Mouse (Mus musculus) hindbrain, postnatal 0 days (tissue): ENCODE results near the gene Rabep1. TPM values are rescaled to one million over a fixed set of nuclear protein-coding genes. Genes with fewer than 3 reads are reported as not detected.
"Not testable (repeated sequence)": the region's sequence is repeated elsewhere in the genome, so short reads cannot be mapped to it uniquely, and the experiment has no call there.

ENCODE experiments used
- ATAC-seq: fragments of 200-750 bp; cut with Nextera tagmentation; 2 replicates; pipeline ENCODE4 v1.8.0; 2017; ENCODE audit warnings: mild to moderate bottlenecking, moderate TSS enrichment, moderate library complexity
- DNase-seq: peaks from one replicate; pipeline ENCODE4 v3.0.0-alpha.2; 2015; ENCODE audit warnings: low spot score
- H3K27ac ChIP-seq: fragments of 300-500 bp; sonication (generic); 2 replicates; pipeline ENCODE4 v1.5.1; 2014; ENCODE audit warnings: mild to moderate bottlenecking
- H3K27me3 ChIP-seq: fragments of 300-500 bp; sonication (generic); 2 replicates; pipeline ENCODE4 v1.6.1; 2014; ENCODE audit warnings: low read length, mixed read lengths; ENCODE audit not compliant: insufficient read depth
- H3K36me3 ChIP-seq: fragments of 300-500 bp; sonication (generic); 2 replicates; pipeline ENCODE4 v1.6.1; 2014; ENCODE audit warnings: low read length, mixed read lengths; ENCODE audit not compliant: insufficient read depth
- H3K4me1 ChIP-seq: fragments of 300-500 bp; sonication (generic); 2 replicates; pipeline ENCODE4 v1.6.1; 2014; ENCODE audit warnings: antibody characterized with exemption, low read length, mixed read lengths; ENCODE audit not compliant: insufficient read depth
- H3K4me2 ChIP-seq: fragments of 300-500 bp; sonication (generic); 2 replicates; pipeline ENCODE4 v1.6.1; 2014; ENCODE audit warnings: low read depth, mild to moderate bottlenecking, low read length, moderate library complexity, mixed read lengths
- H3K4me3 ChIP-seq: fragments of 300-500 bp; sonication (generic); 2 replicates; pipeline ENCODE4 v1.5.1; 2014; ENCODE audit warnings: low read length
- H3K9ac ChIP-seq: fragments of 300-500 bp; sonication (generic); replicated peaks from 2 replicates; pipeline ENCODE4 v1.6.1; 2014; ENCODE audit warnings: mild to moderate bottlenecking, low read length, moderate library complexity, mixed read lengths
- H3K9me3 ChIP-seq: fragments of 300-500 bp; sonication (generic); 2 replicates; pipeline ENCODE4 v1.6.1; 2016; ENCODE audit warnings: low read length, mixed read lengths
- CTCF ChIP-seq: IDR thresholded peaks from 2 replicates; pipeline ENCODE4 v1.5.1; 2016; ENCODE audit warnings: antibody characterized with exemption, control low read depth, low read depth
- WGBS: fragments of 180-500 bp; shearing (Covaris S2); extraction: QIAGEN DNeasy Blood & Tissue Kit; methylation state at CpG from one replicate; pipeline ENCODE4 v1.1.7; 2014; 5-methylcytosine and 5-hydroxymethylcytosine counted together
- polyA plus RNA-seq: library from polyadenylated mRNA; unstranded; fragments of >200 nt; fragmentation: Nextera tagmentation; extraction: Ambion mirVana; gene quantifications from 2 replicates; pipeline ENCODE4 v1.2.1, GENCODE M21; 2015
- total RNA-seq: library from RNA; depleted of rRNA; stranded (reverse); fragments of >200 nt; gene quantifications from 2 replicates; pipeline ENCODE4 v1.2.3, GENCODE M21; 2014

Gene Rabep1
- total and polyA plus RNA-seq, 2 experiments from 2014 or later: 47.1 to 101 TPM

GRCm38 (mm10) chr11:70890643-70891042, 46.1 kb downstream of the Rabep1 start:
- ATAC-seq (no peak), DNase-seq (no peak)

GRCm38 (mm10) chr11:70891616-70892015, 47.0 kb downstream of the Rabep1 start:
- Histone ChIP-seq H3K4me2 (no peak overlapping the region), H3K4me1 (no peaks in the 10 kb centered on the region), H3K4me3 (no peak overlapping the region), H3K27ac (no peak overlapping the region), H3K36me3 (peaks cover 32% of the 10 kb centered on the region), H3K9ac (no peak overlapping the region), H3K9me3 (no peaks in the 10 kb centered on the region), H3K27me3 (no peaks in the 10 kb centered on the region)
- DNase-seq (no peak), ATAC-seq (no peak)
- TF ChIP-seq CTCF: no peak

More at GRCm38 (mm10) chr11:70890643-70891042, 46.1 kb downstream of the Rabep1 start:
- H3K9ac ChIP-seq: no peak overlapping the region
- H3K4me3 ChIP-seq: no peak overlapping the region
- H3K36me3 ChIP-seq: peaks cover 27% of the 10 kb centered on the region
- H3K27ac ChIP-seq: no peak overlapping the region
- no peaks in the 10 kb centered on the region for H3K4me1 ChIP-seq
- H3K9me3 ChIP-seq: no peaks in the 10 kb centered on the region
- H3K4me2 ChIP-seq: no peak overlapping the region
- TF ChIP-seq CTCF: no peak
- no peaks in the 10 kb centered on the region for H3K27me3 ChIP-seq
- WGBS: 91% methylated on average over 2 of the region's 2 CpGs

GRCm38 (mm10) chr11:70897680-70898079, 53.1 kb downstream of the Rabep1 start:
- Histone ChIP-seq H3K36me3 (peaks cover 27% of the 10 kb centered on the region), H3K4me1 (no peaks in the 10 kb centered on the region), H3K9me3 (no peaks in the 10 kb centered on the region), H3K4me3 (no peak overlapping the region), H3K9ac (no peak overlapping the region), H3K27ac (no peak overlapping the region), H3K4me2 (no peak overlapping the region), H3K27me3 (no peaks in the 10 kb centered on the region)
- DNase-seq: no peak
- WGBS: 92% methylated on average over 3 of the region's 3 CpGs
- ATAC-seq: no peak
- no peak for TF ChIP-seq CTCF

GRCm38 (mm10) chr11:70898182-70898581, 53.6 kb downstream of the Rabep1 start:
- ATAC-seq, H3K4me2 ChIP-seq, H3K9me3 ChIP-seq, H3K4me1 ChIP-seq, H3K9ac ChIP-seq, H3K27ac ChIP-seq, DNase-seq, H3K4me3 ChIP-seq, H3K27me3 ChIP-seq: not testable (repeated sequence)
- H3K36me3 ChIP-seq: peaks cover 27% of the 10 kb centered on the region
- WGBS: 98% methylated on average over 5 of the region's 5 CpGs

GRCm38 (mm10) chr11:70906681-70907080, 62.1 kb downstream of the Rabep1 start:
- Histone ChIP-seq H3K4me3 (no peak overlapping the region), H3K9ac (no peak overlapping the region), H3K4me1 (no peaks in the 10 kb centered on the region), H3K27me3 (no peaks in the 10 kb centered on the region), H3K9me3 (no peaks in the 10 kb centered on the region), H3K36me3 (peaks cover 17% of the 10 kb centered on the region), H3K27ac (no peak overlapping the region), H3K4me2 (no peak overlapping the region)
- no peak for TF ChIP-seq CTCF
- 94% methylated on average over 3 of the region's 3 CpGs for WGBS
- no peak for ATAC-seq
- DNase-seq: no peak

GRCm38 (mm10) chr11:70911323-70911722, 66.7 kb downstream of the Rabep1 start:
- no peak overlapping the region for H3K27ac ChIP-seq

GRCm38 (mm10) chr11:70911920-70912319, 67.3 kb downstream of the Rabep1 start:
- H3K27ac ChIP-seq: no peak overlapping the region
- H3K9ac ChIP-seq: no peak overlapping the region
- TF ChIP-seq CTCF: no peak
- no peak overlapping the region for H3K4me3 ChIP-seq
- no peak overlapping the region for H3K4me2 ChIP-seq
- no peaks in the 10 kb centered on the region for H3K27me3 ChIP-seq
- H3K36me3 ChIP-seq: peaks cover 21% of the 10 kb centered on the region
- DNase-seq: no peak
- no peak for ATAC-seq
- WGBS: 89% methylated on average over 1 of the region's 1 CpGs
- H3K4me1 ChIP-seq: no peaks in the 10 kb centered on the region
- H3K9me3 ChIP-seq: no peaks in the 10 kb centered on the region

More at GRCm38 (mm10) chr11:70911323-70911722, 66.7 kb downstream of the Rabep1 start:
- H3K36me3 ChIP-seq: peaks cover 21% of the 10 kb centered on the region
- no peak overlapping the region for H3K4me3 ChIP-seq
- no peak overlapping the region for H3K4me2 ChIP-seq
- H3K9ac ChIP-seq: no peak overlapping the region
- ATAC-seq (no peak), DNase-seq (no peak)
- no peak for TF ChIP-seq CTCF
- no peaks in the 10 kb centered on the region for H3K4me1 ChIP-seq
- H3K9me3 ChIP-seq: no peaks in the 10 kb centered on the region
- no peaks in the 10 kb centered on the region for H3K27me3 ChIP-seq
- 92% methylated on average over 3 of the region's 3 CpGs for WGBS
